Mouse (Mus musculus): ENCODE measurements at regions not wholly inside any gene's neighbourhood (a gene's known extent, or its start where the extent isn't known, plus 50 kb on each side); places are given as distances from the start of the nearest gene placed in this dataset.

- Histone ChIP-seq H3K27ac (ENCODE audit: low read length) (no peak overlapping the region), H3K4me1 (ENCODE audit: insufficient read depth, low read length) (no peaks in the 10 kb centered on the region), H3K27me3 (ENCODE audit: insufficient read depth, low read length) (no peaks in the 10 kb centered on the region), H3K9ac (replicated peaks; ENCODE audit: low read length) (no peak overlapping the region), H3K4me3 (ENCODE audit: low read length) (no peak overlapping the region), H3K9me3 (ENCODE audit: low read length) (no peaks in the 10 kb centered on the region), H3K4me2 (replicated peaks; ENCODE audit: low read depth, low read length) (no peak overlapping the region), H3K36me3 (ENCODE audit: insufficient read depth, low read length) (no peaks in the 10 kb centered on the region)
- no peak for ATAC-seq (ENCODE audit: low FRiP score, low TSS enrichment)
Observed at GRCm38 (mm10) chr14:103458340-103458739, 54.8 kb upstream of the Scel start.

DNA sequence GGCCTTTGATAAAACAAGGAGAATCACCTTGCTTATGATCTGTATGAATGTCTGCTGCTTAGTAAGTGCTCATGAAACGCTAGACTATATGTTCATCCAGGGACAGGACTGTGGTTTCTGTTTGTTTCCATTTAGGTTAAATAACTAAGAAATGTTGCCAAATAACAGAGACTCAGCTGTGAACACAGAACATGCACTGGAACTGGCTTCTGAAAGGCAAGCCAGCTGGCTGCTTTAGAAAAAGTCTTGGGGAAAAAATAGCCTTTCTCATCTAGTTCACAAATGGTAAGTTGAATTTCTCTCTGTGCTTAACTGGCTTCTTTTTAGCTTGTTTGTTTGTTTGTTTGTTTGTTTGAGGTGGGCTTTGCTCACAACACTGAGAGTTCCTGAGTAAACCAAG is 57.0 kb upstream of the Scel start:
- no peak overlapping the region for H3K27ac ChIP-seq (ENCODE audit: low read length)
- no peak for ATAC-seq (ENCODE audit: low FRiP score, low TSS enrichment)
- no peaks in the 10 kb centered on the region for H3K36me3 ChIP-seq (ENCODE audit: insufficient read depth, low read length)
- H3K4me2 ChIP-seq (replicated peaks; ENCODE audit: low read depth, low read length): no peak overlapping the region
- H3K9me3 ChIP-seq (ENCODE audit: low read length): no peaks in the 10 kb centered on the region
- no peak overlapping the region for H3K4me3 ChIP-seq (ENCODE audit: low read length)
- no peak overlapping the region for H3K9ac ChIP-seq (replicated peaks; ENCODE audit: low read length)
- 90% methylated on average over 1 of the region's 1 CpGs for WGBS
- no peaks in the 10 kb centered on the region for H3K4me1 ChIP-seq (ENCODE audit: insufficient read depth, low read length)
- no peaks in the 10 kb centered on the region for H3K27me3 ChIP-seq (ENCODE audit: insufficient read depth, low read length)

GRCm38 (mm10) chr14:103450756-103451155 is 62.4 kb upstream of the Scel start:
- H3K27me3 ChIP-seq (ENCODE audit: insufficient read depth, low read length): no peaks in the 10 kb centered on the region
- H3K9me3 ChIP-seq (ENCODE audit: low read length): no peaks in the 10 kb centered on the region
- no peak overlapping the region for H3K4me3 ChIP-seq (ENCODE audit: low read length)
- H3K4me1 ChIP-seq (ENCODE audit: insufficient read depth, low read length): no peaks in the 10 kb centered on the region
- H3K4me2 ChIP-seq (replicated peaks; ENCODE audit: low read depth, low read length): no peak overlapping the region
- H3K27ac ChIP-seq (ENCODE audit: low read length): no peak overlapping the region
- no peak for ATAC-seq (ENCODE audit: low FRiP score, low TSS enrichment)
- H3K9ac ChIP-seq (replicated peaks; ENCODE audit: low read length): no peak overlapping the region
- 84% methylated on average over 6 of the region's 6 CpGs for WGBS
- no peaks in the 10 kb centered on the region for H3K36me3 ChIP-seq (ENCODE audit: insufficient read depth, low read length)

DNA sequence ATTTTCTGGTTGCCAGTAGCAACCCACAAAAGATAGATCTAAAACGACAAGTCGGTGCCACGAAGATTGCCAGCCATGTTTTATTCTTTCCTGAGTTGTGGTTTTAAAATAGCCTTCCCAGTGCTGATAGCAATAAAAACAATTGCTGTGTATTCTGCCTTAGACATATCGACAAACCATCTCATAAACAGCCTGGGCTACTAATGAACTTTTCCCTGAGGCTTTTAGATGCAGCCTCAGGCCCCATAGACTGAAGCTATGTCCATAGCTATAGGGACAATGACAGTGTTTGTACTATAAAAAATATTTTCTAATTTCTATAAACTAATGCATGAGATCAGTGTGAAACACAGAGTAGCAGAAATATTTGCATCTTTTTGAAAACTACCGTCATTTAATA is 63.7 kb upstream of the Scel start:
- Histone ChIP-seq H3K9ac (replicated peaks; ENCODE audit: low read length) (no peak overlapping the region), H3K4me3 (ENCODE audit: low read length) (no peak overlapping the region), H3K4me2 (replicated peaks; ENCODE audit: low read depth, low read length) (no peak overlapping the region), H3K27ac (ENCODE audit: low read length) (no peak overlapping the region), H3K27me3 (ENCODE audit: insufficient read depth, low read length) (no peaks in the 10 kb centered on the region), H3K9me3 (ENCODE audit: low read length) (no peaks in the 10 kb centered on the region), H3K4me1 (ENCODE audit: insufficient read depth, low read length) (no peaks in the 10 kb centered on the region), H3K36me3 (ENCODE audit: insufficient read depth, low read length) (no peaks in the 10 kb centered on the region)
- 71% methylated on average over 5 of the region's 5 CpGs for WGBS
- no peak for ATAC-seq (ENCODE audit: low FRiP score, low TSS enrichment)

- Histone ChIP-seq H3K9ac (replicated peaks; ENCODE audit: low read length) (no peak overlapping the region), H3K4me1 (ENCODE audit: insufficient read depth, low read length) (no peaks in the 10 kb centered on the region), H3K36me3 (ENCODE audit: insufficient read depth, low read length) (no peaks in the 10 kb centered on the region), H3K4me3 (ENCODE audit: low read length) (no peak overlapping the region), H3K9me3 (ENCODE audit: low read length) (no peaks in the 10 kb centered on the region), H3K27ac (ENCODE audit: low read length) (no peak overlapping the region), H3K4me2 (replicated peaks; ENCODE audit: low read depth, low read length) (no peak overlapping the region), H3K27me3 (ENCODE audit: insufficient read depth, low read length) (no peaks in the 10 kb centered on the region)
- 58% methylated on average over 7 of the region's 7 CpGs for WGBS
- ATAC-seq (ENCODE audit: low FRiP score, low TSS enrichment): no peak
Observed at GRCm38 (mm10) chr14:103449033-103449432, 64.1 kb upstream of the Scel start.

- Histone ChIP-seq H3K4me2 (replicated peaks; ENCODE audit: low read depth, low read length) (no peak overlapping the region), H3K27ac (ENCODE audit: low read length) (no peak overlapping the region), H3K9me3 (ENCODE audit: low read length) (no peaks in the 10 kb centered on the region), H3K4me1 (ENCODE audit: insufficient read depth, low read length) (no peaks in the 10 kb centered on the region), H3K36me3 (ENCODE audit: insufficient read depth, low read length) (no peaks in the 10 kb centered on the region), H3K4me3 (ENCODE audit: low read length) (no peak overlapping the region), H3K27me3 (ENCODE audit: insufficient read depth, low read length) (no peaks in the 10 kb centered on the region), H3K9ac (replicated peaks; ENCODE audit: low read length) (no peak overlapping the region)
- peak; percentile 96 for ATAC-seq (ENCODE audit: low FRiP score, low TSS enrichment)
- 37% methylated on average over 2 of the region's 2 CpGs for WGBS
Observed at GRCm38 (mm10) chr14:103446671-103447070, 66.5 kb upstream of the Scel start.

DNA sequence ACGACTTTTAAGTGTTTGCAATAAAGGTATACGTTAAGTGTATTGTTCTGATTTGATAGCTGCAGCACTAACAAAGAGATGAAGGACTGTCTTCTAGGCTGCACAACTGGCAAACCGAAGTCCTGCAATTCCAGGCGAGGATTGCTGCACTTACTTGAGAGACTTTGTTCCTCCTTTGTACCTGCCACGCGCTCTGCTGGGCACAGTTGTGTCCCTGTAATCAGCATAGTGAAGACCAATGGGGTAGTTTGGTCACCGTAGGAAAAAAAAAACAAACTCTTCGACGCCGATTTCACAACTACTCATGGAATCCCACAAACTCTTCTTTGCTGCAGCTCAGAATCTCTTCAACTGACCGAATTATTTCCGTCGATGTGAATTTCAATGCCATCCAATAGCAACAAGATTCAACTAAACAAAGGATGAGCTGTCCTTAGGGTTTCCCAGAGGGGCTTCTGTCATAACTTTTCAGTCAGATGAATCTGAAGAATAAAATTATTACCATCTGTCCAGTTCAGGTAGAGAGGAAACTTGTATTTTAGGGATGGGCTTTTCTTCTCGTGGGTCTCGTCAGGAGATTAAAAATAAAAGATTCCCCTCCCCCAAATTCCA is 71.6 kb upstream of the Scel start:
- H3K9me3 ChIP-seq (ENCODE audit: low read length): no peaks in the 10 kb centered on the region
- H3K36me3 ChIP-seq (ENCODE audit: insufficient read depth, low read length): no peaks in the 10 kb centered on the region
- 87% methylated on average over 15 of the region's 15 CpGs for WGBS
- ATAC-seq (ENCODE audit: low FRiP score, low TSS enrichment): no peak
- no peak overlapping the region for H3K4me3 ChIP-seq (ENCODE audit: low read length)
- no peaks in the 10 kb centered on the region for H3K27me3 ChIP-seq (ENCODE audit: insufficient read depth, low read length)
- H3K27ac ChIP-seq (ENCODE audit: low read length): no peak overlapping the region
- no peak overlapping the region for H3K9ac ChIP-seq (replicated peaks; ENCODE audit: low read length)
- no peaks in the 10 kb centered on the region for H3K4me1 ChIP-seq (ENCODE audit: insufficient read depth, low read length)
- H3K4me2 ChIP-seq (replicated peaks; ENCODE audit: low read depth, low read length): no peak overlapping the region

DNA sequence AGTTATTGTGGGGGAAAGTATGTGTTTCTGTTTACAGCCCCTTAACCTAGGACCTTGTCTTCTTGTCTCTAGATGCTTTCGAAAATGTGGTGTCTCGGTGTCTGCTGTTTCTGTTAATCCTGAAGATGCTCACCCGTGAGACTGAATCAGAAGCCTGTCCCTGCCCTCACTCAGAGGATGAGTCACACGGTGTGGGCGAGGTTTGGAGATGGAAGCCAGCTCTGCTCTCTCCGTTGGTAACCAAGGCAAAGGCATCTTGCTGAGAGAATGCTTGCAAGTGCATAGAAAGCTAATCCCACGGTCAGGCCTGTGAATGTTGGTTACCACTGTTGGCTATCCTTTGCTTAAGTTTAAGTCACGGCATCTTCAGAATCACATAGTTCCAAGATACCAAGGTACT is 72.9 kb upstream of the Scel start:
- Histone ChIP-seq H3K36me3 (ENCODE audit: insufficient read depth, low read length) (no peaks in the 10 kb centered on the region), H3K27me3 (ENCODE audit: insufficient read depth, low read length) (no peaks in the 10 kb centered on the region), H3K4me1 (ENCODE audit: insufficient read depth, low read length) (no peaks in the 10 kb centered on the region), H3K9ac (replicated peaks; ENCODE audit: low read length) (no peak overlapping the region), H3K4me3 (ENCODE audit: low read length) (no peak overlapping the region), H3K9me3 (ENCODE audit: low read length) (no peaks in the 10 kb centered on the region), H3K27ac (ENCODE audit: low read length) (no peak overlapping the region), H3K4me2 (replicated peaks; ENCODE audit: low read depth, low read length) (no peak overlapping the region)
- no peak for ATAC-seq (ENCODE audit: low FRiP score, low TSS enrichment)
- 87% methylated on average over 8 of the region's 8 CpGs for WGBS

DNA sequence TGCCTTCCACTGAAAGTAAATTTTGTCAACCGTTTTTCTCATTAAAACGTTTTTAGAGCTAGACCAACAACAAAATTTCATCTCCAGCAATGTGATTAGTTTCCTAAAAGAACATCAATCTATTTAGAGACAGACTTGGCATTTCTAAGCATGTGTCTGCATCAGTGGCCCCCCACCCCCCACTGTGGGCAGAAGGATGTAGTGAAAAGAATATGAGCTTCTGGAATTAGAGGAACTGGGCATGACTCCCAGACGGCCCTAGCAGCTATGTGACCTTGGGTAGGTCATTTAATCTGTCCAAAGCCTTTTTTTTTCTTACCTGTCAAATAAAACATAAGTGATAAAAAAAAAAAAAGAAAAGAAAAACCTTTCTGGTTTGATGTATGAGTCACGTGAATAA is 78.9 kb upstream of the Scel start:
- Histone ChIP-seq H3K4me3 (ENCODE audit: low read length) (no peak overlapping the region), H3K4me1 (ENCODE audit: insufficient read depth, low read length) (no peaks in the 10 kb centered on the region), H3K27me3 (ENCODE audit: insufficient read depth, low read length) (no peaks in the 10 kb centered on the region), H3K36me3 (ENCODE audit: insufficient read depth, low read length) (no peaks in the 10 kb centered on the region), H3K9me3 (ENCODE audit: low read length) (no peaks in the 10 kb centered on the region), H3K27ac (ENCODE audit: low read length) (no peak overlapping the region), H3K9ac (replicated peaks; ENCODE audit: low read length) (no peak overlapping the region), H3K4me2 (replicated peaks; ENCODE audit: low read depth, low read length) (no peak overlapping the region)
- WGBS: 58% methylated on average over 4 of the region's 4 CpGs
- no peak for ATAC-seq (ENCODE audit: low FRiP score, low TSS enrichment)

DNA sequence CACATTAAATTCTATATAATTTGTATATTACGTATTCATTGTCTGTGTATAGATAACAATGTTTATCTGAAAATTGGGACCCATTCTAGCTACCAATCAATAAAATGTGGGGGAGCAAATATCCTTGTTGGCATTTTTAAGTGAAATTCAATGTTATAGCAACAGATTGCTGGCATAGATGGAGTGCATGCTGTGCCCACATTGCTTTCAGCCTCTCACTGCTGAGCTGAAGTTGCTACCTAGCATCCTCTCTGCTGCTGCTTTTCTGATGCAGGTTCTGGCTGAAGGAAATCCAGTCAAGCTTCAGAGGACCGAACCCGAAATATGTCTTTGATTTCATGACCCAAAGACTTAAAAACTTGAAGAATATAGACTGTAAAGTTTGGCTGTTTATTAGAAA is 80.0 kb upstream of the Scel start:
- no peaks in the 10 kb centered on the region for H3K27me3 ChIP-seq (ENCODE audit: insufficient read depth, low read length)
- no peak overlapping the region for H3K27ac ChIP-seq (ENCODE audit: low read length)
- no peak overlapping the region for H3K4me3 ChIP-seq (ENCODE audit: low read length)
- H3K9ac ChIP-seq (replicated peaks; ENCODE audit: low read length): no peak overlapping the region
- no peak for ATAC-seq (ENCODE audit: low FRiP score, low TSS enrichment)
- no peaks in the 10 kb centered on the region for H3K9me3 ChIP-seq (ENCODE audit: low read length)
- H3K36me3 ChIP-seq (ENCODE audit: insufficient read depth, low read length): no peaks in the 10 kb centered on the region
- 85% methylated on average over 3 of the region's 3 CpGs for WGBS
- no peaks in the 10 kb centered on the region for H3K4me1 ChIP-seq (ENCODE audit: insufficient read depth, low read length)
- no peak overlapping the region for H3K4me2 ChIP-seq (replicated peaks; ENCODE audit: low read depth, low read length)
